Mouse (Mus musculus) bone marrow, adult 2 months (tissue): Measurements from ENCODE around the gene Cog4.

Source experiments
- CTCF ChIP-seq: fragments of 200-500 bp; IDR thresholded peaks from 2 replicates; pipeline ENCODE4 v1.5.1; 2011; ENCODE audit warnings: low read length, control low read depth; ENCODE audit not compliant: control insufficient read depth, insufficient read depth
- POLR2A ChIP-seq: fragments of 200-500 bp; IDR thresholded peaks from 2 replicates; pipeline ENCODE4 v1.6.1; 2011; ENCODE audit warnings: low read depth, mild to moderate bottlenecking, control low read depth, low read length, borderline replicate concordance; ENCODE audit not compliant: control insufficient read depth

GRCm38 (mm10) chr8:110810481-110811065, 35.8 kb upstream of the Cog4 start:
- TF ChIP-seq CTCF (no peak), POLR2A (no peak)
